Mouse (Mus musculus) ovary, postnatal 14 days (tissue): Measurements from ENCODE around the gene Grik4.

Experiments used
- DNase-seq: peaks from one replicate; pipeline ENCODE4 v3.0.0; 2022; ENCODE audit warnings: low spot score

The Grik4 gene

DNA sequence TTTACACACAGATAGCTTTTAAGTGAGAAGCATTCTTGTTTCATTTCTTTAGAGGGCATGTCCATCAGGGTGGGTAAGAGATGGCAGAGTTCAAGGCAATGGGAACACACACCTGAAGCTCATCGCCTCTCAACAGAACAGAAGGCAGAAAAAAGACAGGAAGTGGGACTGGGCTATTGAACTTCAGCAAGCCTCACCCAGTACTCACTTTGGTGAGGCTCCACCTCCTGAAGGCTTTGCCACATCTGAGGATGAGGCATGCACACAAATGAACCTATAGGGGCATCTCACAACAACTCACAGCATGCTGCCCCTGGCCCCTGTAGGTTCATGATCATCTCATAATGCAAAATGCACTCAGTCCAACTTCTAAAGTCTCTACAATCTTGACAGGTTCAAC is 456.2 kb downstream of the Grik4 start:
- no peak for DNase-seq

DNA sequence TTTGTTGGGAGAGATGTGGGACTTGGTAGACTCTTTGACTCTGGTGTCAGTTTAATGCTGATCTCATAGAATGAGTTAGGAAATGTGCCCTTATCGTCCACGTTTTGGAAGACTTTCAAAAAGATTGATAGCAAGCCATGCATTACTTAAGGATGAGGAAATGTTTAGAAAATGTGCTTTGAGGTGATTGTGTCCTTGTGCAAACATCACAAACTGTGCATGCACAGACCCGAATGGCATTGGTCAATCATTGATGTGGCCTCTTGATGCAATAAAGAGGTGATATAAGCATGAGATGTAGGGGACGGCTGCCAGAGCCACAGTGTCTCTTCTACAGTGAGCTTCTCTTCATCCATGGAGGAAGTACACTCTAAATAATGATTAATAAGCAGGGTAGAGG is 457.4 kb downstream of the Grik4 start:
- no peak for DNase-seq

DNA sequence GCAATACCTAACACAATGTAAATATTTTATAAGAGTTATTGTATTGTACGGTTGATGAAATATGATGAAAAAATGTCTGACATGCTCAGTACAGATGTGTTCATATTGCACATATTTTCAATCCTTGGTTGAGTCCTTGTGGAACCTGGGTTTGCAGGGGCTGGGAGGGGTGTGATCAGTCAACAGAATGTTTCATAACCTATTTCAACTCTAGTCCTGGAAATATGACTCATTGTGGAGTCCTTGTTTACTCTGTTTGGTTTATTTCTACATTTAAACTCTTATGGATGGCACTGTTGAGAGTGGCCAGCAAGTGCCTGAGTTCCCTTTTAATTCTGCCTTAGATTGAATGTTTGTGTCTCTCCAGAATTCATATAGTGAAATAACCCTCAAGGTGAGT is 459.6 kb downstream of the Grik4 start:
- DNase-seq: no peak

DNA sequence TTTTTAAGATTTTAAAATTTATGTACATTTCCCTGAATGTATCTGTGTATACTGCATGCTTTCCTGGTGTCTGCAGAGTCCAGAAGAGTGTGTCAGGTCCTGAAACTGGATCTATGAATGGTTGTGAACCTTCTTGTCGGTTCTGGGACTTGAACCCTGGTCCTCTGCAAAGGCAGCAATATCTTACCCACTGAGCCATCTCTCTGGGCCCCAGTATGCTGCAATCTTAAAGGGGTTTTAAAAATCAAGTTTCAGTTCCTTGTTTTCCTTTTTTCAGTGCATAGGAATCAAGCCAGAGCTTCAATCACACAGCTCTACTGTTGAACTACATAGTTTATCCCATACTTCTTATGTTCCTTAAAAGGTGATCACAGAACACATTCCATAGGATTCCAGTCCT is 461.3 kb downstream of the Grik4 start:
- no peak for DNase-seq

DNA sequence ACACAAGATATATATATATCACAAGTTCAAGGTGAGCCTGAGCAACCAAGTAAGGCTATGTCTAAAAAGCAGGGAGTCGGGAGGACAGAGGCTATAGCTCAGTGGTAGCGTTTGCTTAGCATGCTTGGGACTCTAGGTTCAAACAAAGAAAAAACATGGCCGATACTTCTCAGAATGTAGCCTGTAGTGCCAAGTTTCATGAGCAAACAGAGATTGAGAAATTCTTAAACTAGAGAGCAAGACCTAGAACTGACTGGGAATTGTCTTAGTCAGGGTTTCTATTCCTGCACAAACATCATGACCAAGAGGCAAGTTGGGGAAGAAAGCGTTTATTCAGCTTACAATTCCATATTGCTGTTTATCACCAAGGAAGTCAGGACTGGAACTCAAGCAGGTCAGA is 468.1 kb downstream of the Grik4 start:
- no peak for DNase-seq

DNA sequence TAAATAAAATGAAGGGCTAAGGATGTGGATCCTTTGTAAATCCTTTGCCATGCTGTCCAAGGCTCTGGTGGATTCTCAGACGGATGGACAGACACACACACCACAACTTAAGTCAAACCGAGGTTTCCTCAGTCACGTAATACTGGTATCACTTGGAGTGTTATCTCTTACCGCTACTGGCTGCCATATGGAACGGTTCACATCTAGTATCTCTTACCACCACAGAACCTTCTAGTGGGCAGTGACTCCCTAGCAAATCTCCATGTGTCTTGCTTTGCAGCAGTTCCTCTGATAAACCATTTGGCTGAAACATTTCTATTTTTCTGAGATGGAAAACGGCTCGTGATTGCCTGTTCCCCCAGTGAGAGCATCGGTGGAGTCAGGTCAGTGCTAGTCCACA is 470.0 kb downstream of the Grik4 start:
- no peak for DNase-seq

DNA sequence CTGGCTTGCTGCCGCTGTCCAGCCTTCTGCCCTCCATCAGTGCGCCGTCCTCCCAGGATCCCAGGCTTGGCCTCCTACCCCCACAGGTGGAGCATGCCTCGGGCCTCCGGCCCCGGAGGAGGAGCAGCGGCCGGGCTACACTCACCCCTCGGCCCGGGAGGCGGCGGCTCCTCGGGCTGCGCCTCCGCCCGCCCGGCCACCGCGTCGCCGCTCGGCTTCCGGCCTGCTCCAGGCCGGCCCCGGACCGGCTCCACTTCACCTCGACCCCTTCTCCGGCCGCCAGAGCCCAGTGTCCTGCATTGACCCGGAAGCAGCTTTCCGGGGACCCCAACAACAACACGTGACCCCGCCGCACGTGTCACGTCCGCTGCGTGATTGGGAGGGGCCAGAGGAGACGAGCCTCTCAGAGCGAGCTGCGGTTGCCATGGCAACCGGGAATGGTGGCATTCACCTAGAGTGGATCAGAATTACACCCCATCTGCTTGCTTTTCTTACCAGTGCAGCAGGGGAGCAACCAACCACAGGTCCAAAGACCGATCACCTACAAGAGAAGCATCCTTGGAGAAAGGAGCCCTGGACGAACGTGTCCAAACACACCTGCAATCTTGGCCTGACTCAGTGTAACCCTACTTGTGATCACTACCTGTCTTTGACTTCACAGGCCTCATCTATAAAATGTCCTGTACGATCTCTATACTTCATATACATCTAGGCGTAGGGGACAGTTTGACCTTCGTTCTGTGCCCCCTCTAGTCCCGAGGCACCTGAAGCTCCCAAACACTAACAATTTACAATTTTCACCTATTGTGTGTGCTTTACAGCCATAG is 472.2 kb downstream of the Grik4 start:
- DNase-seq: peak; percentile 74

DNA sequence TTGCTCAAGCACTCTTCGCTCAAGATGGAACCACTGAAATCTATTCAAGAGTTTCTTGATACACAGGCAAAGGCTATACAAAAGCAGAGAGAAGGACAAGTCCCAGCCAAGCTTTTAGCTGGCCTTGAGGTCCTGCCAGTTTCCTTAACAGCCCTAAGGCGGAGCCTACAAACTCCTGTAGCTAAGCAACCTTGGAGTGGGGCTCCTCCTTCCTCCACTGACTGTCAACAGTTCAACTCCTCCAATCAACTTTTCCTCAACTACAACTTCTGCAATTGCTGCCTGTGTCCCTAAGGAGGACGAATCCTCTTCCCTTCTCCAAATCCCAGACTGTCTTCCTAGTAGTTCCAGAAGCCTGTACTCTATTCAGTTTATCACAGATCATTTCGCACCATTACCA is 473.1 kb downstream of the Grik4 start:
- DNase-seq: peak; percentile 27

DNA sequence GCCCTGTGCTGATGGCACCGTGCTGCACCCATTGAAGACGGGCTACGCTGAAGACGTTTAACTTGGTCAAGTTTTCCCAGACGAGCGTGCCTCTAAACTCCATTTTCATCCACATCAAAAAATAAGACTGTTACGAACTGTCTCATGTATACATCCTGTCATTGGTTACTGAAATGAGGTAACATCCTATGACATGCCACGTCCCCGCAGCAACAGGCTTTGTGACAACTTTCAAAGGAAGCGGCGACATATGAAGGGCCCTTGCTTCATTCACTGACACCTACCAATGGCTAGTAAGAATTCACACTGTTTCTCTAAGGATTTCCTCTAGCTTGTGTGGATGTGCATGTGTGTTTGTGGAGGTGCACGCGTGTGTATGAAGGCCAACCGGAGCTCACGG is 475.0 kb downstream of the Grik4 start:
- DNase-seq: no peak

DNA sequence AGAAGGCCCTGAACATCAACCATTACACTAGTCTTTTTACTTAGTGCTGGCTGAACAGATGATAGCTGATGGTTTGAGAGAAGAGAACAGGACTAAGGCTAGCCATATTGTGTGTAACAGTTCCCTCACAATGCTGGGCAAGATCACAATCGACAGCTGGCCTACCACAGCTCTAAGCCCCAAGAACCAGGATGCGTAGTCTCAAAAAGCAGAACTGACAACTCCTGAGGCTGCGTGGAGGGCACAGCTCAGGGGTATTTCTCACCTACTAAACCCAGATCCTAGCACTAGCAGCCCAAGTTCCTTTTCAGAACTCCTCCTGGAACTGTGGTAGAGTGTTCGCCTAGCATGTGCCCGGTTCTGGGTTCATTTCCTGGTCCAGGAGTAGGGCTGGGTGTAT is 475.9 kb downstream of the Grik4 start:
- no peak for DNase-seq
